Mouse (Mus musculus): Measurements from ENCODE around the gene A930018P22Rik.

Gene A930018P22Rik

GRCm38 (mm10) chr2:104120312-104120711 is 2.3 kb upstream of the A930018P22Rik start:
- no peak for DNase-seq

- DNase-seq, result no peak
These were observed 676 bp upstream of the A930018P22Rik start for GRCm38 (mm10) chr2:104121681-104122504.

- no peak for DNase-seq
These were observed 971 bp downstream of the A930018P22Rik start for GRCm38 (mm10) chr2:104123540-104123939.

- no peak for DNase-seq
These were observed 1.5 kb downstream of the A930018P22Rik start for GRCm38 (mm10) chr2:104124071-104124470.

- no peak for DNase-seq
These were observed 6.4 kb downstream of the A930018P22Rik start for GRCm38 (mm10) chr2:104128803-104129531.

GRCm38 (mm10) chr2:104130165-104130564 is 7.6 kb downstream of the A930018P22Rik start:
- no peak for DNase-seq

GRCm38 (mm10) chr2:104130969-104131368 is 8.4 kb downstream of the A930018P22Rik start:
- peak; percentile 47 to 56 for DNase-seq

- DNase-seq, result no peak
These were observed 9.8 kb downstream of the A930018P22Rik start for GRCm38 (mm10) chr2:104132266-104132859.

GRCm38 (mm10) chr2:104133042-104133810 is 10.7 kb downstream of the A930018P22Rik start:
- no peak for DNase-seq

GRCm38 (mm10) chr2:104134150-104135056 is 11.8 kb downstream of the A930018P22Rik start:
- DNase-seq, result peak; percentile 43 to 44

- DNase-seq, result no peak
These were observed 13.4 kb downstream of the A930018P22Rik start for GRCm38 (mm10) chr2:104135920-104136319.

GRCm38 (mm10) chr2:104142140-104142539 is 19.6 kb downstream of the A930018P22Rik start:
- DNase-seq, result no peak

GRCm38 (mm10) chr2:104144004-104144403 is 21.4 kb downstream of the A930018P22Rik start:
- DNase-seq, result no peak

GRCm38 (mm10) chr2:104145983-104146382 is 23.4 kb downstream of the A930018P22Rik start:
- peak in 1 of 2 experiments; percentile 27 for DNase-seq

GRCm38 (mm10) chr2:104147910-104148561 is 25.5 kb downstream of the A930018P22Rik start:
- DNase-seq, result no peak

GRCm38 (mm10) chr2:104150608-104151397 is 28.2 kb downstream of the A930018P22Rik start:
- DNase-seq, result no peak

- no peak for DNase-seq
These were observed 30.8 kb downstream of the A930018P22Rik start for GRCm38 (mm10) chr2:104153345-104153744.

- DNase-seq, result no peak
These were observed 31.3 kb downstream of the A930018P22Rik start for GRCm38 (mm10) chr2:104153876-104154275.

- DNase-seq, result no peak
These were observed 35.3 kb downstream of the A930018P22Rik start for GRCm38 (mm10) chr2:104157831-104158230.

- no peak for DNase-seq
These were observed 40.8 kb downstream of the A930018P22Rik start for GRCm38 (mm10) chr2:104163418-104163817.

All from thymus, postnatal 36 days (tissue).